Mouse (Mus musculus): ENCODE results near the gene Cfap206.
"Not testable (repeated sequence)": the region's sequence is repeated elsewhere in the genome, so short reads cannot be mapped to it uniquely, and the experiment has no call there.

The Cfap206 gene

GRCm38 (mm10) chr4:34729851-34730341 is at the start of gene Cfap206:
Gene Cfap206 (minus strand): TSS chr4:34730206.
- DNase-seq = peak; percentile 24

DNA sequence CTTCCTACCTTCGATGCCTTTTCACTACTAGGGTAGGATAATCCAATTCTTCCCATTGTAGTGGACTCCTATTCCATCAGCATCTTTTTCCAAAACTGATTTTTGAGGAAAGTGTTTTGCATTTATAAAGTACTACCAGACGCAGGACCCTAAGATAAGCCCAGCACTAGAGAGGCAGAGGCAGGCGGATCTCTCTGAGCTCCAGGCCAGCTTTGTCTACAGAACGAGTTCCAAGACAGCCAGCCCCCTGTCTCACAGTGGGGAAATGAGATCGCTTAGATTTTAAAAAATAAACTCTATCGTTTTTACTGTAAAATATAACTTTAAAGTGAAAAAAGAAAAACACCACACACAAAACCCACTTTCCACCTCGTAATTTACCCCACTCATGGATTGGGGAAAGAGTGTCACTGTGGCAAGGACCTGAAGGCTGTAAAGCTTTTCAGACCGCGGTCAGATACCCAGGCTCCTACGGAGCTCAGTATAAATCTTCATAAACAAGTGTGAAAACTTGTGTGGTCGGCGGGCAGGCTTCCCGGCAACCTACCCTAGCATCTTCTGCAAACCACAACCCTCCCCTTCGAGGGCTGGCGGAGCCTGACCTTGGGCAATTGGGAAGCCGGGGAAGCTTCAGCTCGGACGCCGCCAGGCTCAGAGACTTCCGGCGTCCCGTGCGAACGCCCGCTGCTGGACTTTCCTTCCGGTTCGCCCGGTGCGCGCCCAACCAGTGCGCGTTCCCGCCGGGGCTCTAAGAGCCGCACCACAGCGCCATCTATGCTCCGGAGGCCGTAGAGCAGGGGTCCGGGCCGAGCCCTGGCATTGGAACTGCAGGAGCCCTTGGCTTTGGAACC is 47.9 kb upstream of the Cfap206 start, which contains the start of gene Smim8:
Gene Smim8 (minus strand): TSS at position 747 of the 851 bp plus-strand sequence.
- DNase-seq = peak; percentile 91

GRCm38 (mm10) chr4:34771652-34772371 is 41.8 kb upstream of the Cfap206 start:
- no peak for DNase-seq

DNA sequence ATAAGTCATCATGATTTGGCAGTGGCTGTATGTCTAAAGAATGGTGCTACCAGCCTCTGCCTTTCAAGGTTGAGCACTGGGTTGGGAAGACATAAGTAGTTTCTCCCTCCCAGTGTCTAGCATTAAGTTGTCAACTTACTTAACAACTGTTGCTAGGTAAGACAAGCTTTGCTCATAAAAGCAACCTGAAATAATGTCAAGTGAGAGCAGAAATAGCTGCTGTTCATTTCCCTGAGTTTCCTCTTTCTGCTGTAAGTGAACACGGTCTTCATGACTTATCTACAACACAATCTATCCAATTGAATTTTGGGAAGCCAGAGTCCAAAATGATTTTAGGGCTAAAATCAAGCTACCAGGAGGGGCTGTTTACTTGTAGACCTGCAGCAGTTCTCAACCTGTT is 26.2 kb upstream of the Cfap206 start, which contains the start of gene Gm136:
Gene Gm136 (minus strand): TSS at position 101 of the 400 bp plus-strand sequence.
- no peak for DNase-seq

GRCm38 (mm10) chr4:34749236-34749635 is 19.2 kb upstream of the Cfap206 start:
- DNase-seq = no peak

DNA sequence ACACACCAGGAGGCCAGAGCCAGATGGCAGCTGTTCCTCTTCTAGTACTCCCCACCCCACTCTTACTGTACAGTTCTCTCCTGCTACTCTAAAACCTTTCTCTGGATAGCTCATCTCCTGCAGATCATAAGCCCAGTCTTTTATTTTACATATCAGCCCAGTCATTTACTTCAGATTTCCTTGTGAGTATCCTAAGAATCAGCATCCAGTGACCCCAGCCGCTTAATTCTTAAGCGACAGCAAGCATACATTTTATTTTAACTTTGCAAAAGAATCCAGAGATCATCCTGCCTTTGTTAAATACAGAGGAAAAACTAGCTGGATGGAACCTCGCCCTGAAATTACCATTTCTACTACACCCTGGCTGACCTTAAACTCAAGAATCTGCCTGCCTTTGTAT is 4.5 kb upstream of the Cfap206 start:
- no peak for DNase-seq

DNA sequence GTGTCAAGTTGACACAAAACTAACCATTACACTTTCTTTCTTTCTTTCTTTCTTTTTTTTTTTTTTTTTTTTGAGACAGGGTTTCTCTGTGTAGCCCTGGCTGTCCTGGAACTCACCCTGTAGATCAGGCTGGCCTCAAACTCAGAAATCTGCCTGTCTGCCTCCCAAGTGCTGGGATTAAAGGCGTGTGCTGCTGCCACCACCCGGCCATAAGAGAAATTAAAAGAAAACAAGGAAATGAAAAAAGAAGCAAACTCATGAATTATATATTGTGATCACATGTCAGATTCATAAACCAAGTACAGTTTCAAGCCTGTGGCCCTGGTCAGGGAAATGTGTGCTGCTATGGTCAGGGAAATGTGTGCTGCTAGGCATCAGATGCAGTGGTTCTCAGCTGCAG is 3.4 kb upstream of the Cfap206 start:
- not testable (repeated sequence) for DNase-seq

- DNase-seq = not testable (repeated sequence)
Observed at GRCm38 (mm10) chr4:34725710-34726109, 4.3 kb downstream of the Cfap206 start.

- no peak for DNase-seq
Observed at GRCm38 (mm10) chr4:34724306-34724705, 5.7 kb downstream of the Cfap206 start.

DNA sequence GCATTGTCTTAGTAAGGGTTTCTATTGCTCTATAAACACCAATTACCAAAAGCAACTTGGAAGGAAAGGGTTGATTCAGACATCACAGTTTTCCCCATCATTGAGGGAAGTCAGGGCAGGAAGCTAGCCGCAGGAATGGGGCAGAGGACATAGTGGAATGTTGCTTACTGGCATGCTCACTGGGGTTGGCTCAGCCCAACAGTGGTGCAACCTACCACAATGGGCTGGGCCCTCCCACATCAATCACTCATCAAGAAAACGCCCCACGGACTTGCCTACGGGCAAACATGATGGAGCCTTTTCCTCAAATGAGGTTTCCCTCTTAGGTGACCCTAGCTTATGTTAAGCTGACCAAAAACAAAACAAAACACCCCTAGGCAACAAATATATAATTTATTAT is 6.8 kb downstream of the Cfap206 start:
- no peak for DNase-seq

- DNase-seq = no peak
Observed at GRCm38 (mm10) chr4:34720127-34720895, 9.7 kb downstream of the Cfap206 start.

DNA sequence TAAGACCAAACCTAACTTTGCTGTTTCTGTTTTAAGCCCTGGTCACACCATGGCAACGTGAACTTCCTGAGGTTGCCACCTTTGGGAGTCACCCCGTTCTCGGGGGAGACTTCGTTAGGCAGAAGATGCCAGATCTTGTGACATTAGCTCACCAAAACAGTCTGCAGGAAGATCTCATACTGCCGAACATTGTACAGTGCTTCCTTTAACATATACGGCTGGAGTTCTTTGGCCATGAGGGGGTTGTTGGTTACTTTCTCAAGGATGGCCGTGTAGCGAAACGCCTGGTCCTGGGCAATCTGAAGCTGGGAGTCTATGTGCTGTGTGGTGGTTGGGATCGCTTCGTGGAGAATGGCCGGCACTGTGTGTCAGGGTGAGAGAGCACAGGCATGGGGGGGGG is 10.6 kb downstream of the Cfap206 start:
- DNase-seq = no peak

DNA sequence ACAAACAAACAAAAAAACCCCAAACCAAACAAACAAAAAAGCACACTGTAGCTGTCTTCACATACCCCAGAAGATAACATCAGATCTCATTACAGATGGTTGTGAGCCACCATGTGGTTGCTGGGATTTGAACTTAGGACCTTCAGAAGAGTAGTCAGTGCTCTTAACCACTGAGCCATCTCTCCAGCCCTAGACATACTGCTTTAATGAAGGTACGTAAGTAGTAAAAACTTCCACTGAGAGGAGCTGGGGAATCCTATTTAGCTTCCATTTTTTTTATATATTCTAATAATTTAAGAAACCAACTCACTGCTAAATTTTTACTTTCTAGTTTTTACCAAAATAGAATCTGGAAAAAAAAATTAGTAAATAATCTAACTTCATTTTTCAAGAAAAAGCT is 14.9 kb downstream of the Cfap206 start:
- DNase-seq = no peak

- DNase-seq = no peak
Observed at GRCm38 (mm10) chr4:34708127-34708526, 21.9 kb downstream of the Cfap206 start.

DNA sequence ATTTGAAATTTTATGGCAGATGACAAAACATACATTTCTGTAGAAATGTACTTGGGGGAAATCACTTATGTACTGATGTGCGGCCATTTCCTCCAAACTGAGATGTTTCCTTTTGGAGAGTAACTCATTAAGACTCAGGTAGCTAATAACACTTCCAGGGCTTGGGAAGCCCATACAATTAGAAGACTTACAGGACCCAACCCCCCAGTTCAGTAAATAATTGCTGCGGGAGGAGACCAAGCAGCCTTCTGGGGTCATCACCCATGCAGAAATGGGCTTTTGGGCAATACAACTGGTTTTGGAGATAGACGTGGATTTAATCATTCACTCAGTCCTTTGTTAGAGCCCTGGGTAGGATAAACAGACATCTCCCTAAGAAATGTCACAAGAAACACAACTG is 22.8 kb downstream of the Cfap206 start:
- DNase-seq = no peak

DNA sequence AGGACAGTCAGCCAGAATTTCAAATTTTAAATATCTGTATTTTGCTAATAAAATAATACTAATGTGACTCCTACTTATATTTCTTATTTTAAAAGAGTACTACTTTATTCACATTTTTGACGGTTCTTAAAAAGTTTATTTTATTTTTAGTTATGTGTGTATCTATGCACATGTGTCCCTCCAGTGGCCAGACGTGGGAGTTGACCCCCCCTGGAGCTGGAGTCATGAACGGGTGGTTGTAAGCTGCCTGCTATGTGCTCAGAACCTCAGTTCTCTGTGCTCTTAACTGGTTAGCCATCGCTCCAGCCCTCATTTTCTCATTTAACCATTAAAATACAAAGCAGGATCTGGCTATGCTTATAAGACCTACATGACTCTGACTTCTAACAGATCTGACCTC is 27.0 kb downstream of the Cfap206 start:
- DNase-seq = no peak

DNA sequence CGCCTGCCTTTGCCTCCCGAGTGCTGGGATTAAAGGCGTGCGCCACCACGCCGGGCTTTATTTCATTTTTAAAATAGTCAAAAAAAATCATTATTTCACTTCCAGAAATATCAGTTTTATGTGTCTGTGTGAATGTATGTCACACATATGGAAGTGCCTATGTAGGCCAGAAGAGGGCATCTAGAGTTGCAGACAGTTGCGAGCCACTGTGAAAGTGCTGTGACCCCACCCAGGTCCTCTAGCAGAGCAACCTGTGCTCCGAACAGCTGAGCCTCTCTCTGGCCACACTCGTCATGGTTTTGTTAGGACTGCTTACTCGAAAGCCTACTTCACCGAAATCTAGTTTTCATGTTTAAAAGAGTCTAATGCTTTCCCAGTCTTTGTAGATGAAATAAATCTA is 27.8 kb downstream of the Cfap206 start:
- no peak for DNase-seq

GRCm38 (mm10) chr4:34701528-34701927 is 28.5 kb downstream of the Cfap206 start:
- no peak for DNase-seq

DNA sequence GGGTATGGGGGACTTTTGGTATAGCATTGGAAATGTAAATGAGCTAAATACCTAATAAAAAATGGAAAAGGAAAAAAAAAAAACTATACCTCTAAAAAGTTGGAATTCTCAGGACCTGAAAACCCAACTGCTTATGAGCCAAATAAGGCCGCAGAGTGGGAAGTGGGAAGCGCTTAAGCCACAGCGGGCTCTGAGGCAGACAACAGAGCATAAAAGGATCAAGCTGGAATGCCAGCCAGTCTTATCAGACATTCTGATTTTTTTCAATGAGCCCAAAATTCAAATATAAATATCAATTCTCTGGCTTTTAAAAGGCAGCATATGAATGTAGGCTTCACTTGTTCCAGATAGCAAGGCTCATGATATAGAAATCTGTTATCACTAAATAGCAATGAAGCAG is 42.0 kb downstream of the Cfap206 start:
- no peak for DNase-seq

DNA sequence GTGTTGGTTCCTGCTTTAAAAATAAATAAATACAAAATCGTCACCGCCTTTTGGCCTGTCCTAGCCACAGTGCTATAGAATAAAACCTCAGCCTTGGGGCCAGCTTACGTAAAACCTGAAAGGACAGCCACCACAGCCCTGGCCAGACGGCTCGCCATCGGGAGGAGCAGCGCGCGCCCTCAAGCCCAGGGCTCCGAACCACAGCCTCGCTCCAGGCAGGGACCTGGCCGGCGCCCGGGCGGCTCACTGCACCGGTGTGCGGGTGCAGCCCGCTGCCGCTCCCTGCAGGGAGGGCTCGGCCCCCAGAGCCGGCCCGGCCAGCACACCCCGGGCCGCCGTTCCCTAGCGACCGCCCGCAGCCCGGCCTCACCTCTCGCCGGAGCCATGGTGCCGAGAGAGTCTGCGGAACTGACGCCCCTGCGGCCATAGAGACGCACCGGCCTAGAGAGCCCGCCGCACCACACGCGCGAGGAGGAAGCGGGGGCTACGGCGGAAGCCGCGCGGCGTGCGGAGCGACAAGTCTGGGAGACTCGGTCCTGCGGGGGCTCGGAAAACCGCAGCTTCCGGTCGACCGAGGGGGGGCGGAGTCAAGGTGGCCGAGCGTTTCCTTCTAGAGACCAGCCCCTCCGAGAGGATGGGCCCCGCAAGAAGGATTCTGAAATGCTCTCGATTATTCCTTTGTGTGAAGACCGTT is 43.0 kb downstream of the Cfap206 start, which contains the start of gene Slc35a1:
Gene Slc35a1 (minus strand): TSS at position 565 of the 694 bp plus-strand sequence.
- peak; percentile 95 for DNase-seq

- no peak for DNase-seq
Observed at GRCm38 (mm10) chr4:34680530-34680929, 49.5 kb downstream of the Cfap206 start.

DNA sequence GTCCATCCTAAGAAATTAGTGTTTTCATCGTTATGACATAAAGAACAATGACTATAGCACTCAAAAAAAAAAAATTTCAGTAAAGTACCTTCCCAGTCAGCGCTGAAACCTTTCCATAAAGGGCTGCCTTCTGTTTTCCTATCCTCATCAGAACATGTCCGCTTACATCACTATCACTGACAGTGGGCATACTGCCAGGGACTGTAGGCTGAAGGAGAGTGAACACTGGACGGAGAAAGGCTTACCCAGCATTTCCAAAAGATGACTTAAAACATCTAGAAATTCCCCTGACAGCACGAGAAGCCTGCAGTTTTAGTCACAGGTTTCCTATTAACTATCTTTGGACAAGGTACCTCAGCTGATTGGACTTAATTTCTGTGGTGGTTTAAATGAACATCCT is 56.3 kb downstream of the Cfap206 start:
- DNase-seq = no peak
